Mouse (Mus musculus): ENCODE data around the gene Rasal1.
A peak's percentile ranks its signal among the peaks of the same experiment; 100 is the strongest.

- TF ChIP-seq CTCF (IDR thresholded peaks at IDR 0.05; ENCODE audit: low read depth, low read length) (peak; percentile 77), POLR2A (IDR thresholded peaks at IDR 0.05; ENCODE audit: insufficient read depth, low read length) (no peak)
Observed at GRCm38 (mm10) chr5:120605688-120606087, 42.9 kb upstream of the Rasal1 start.

Data from ES-Bruce4 (cell line).